ENCODE assay signal across 9 mouse cellular contexts in the genomic region with DNA sequence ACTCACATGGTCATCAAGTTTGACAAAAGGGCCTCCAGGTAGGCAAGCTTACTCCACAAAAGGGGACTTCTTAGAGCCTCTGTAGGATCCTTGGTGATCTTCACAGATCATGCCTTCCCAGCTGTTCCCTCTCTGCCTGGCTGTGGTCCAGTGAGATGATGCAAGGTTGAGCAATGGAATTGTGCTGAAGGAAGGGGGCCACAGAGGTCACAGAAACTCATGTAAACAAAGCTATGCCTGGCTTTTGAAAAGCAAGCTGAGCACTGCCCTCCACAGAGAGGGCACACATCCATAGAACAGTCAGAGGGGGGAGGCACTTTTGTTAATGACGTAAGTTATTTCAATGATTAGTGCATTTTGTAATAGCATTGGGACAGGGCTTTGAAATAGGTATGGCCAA.
DNase-seq lines count a peak whose midpoint lies in the region; ATAC-seq lines count a peak whose summit lies in the region.
"Had no signal": no experiment of that assay in that cellular context is flagged by ENCODE, and none has a peak within 500 bp of the region (broad histone marks: within the 10 kb centered on the region; RNA-seq: fewer than 3 reads in every experiment).

No protein-coding gene starts in this region.

- no peaks in the 10 kb centered on the region for H3K9me3 ChIP-seq in lung, embryonic 15.5 days
- H3K9me3 ChIP-seq in midbrain, embryonic 16.5 days (replicated peaks; ENCODE audit: control insufficient read depth, low read length, poor library complexity, severe bottlenecking): no peaks in the 10 kb centered on the region
- H3K9me3 ChIP-seq: embryonic facial prominence, embryonic 15.5 days had no signal

- peaks cover 17% of the 10 kb centered on the region; the same call in 1 of the 2 replicates for H3K4me1 ChIP-seq in lung, embryonic 15.5 days
- no peaks in the 10 kb centered on the region for H3K4me1 ChIP-seq in midbrain, embryonic 16.5 days (ENCODE audit: control insufficient read depth, insufficient read depth, low read length)

- peak; percentile 84 for ATAC-seq in lung, embryonic 15.5 days (ENCODE audit: borderline replicate concordance, extremely low read depth, low FRiP score, low TSS enrichment)
- ATAC-seq in inflammation-experienced regulatory T-cells, adult 6 months: no peak
- ATAC-seq in midbrain, embryonic 16.5 days: no peak
- no peak for ATAC-seq in frontal cortex, adult (ENCODE audit: low TSS enrichment)

- 22% methylated on average over 1 of the region's 1 CpGs for WGBS in lung, embryonic 15.5 days
- WGBS in midbrain, embryonic 16.5 days: 81% methylated on average over 1 of the region's 1 CpGs

- no peak overlapping the region for H3K9ac ChIP-seq in lung, embryonic 15.5 days
- no peak overlapping the region for H3K9ac ChIP-seq in midbrain, embryonic 16.5 days (ENCODE audit: low read depth, low read length)
- H3K9ac ChIP-seq: embryonic facial prominence, embryonic 15.5 days had no signal

- peak overlapping the region; percentile 69; the same call in 1 of the 2 replicates for H3K27ac ChIP-seq in lung, embryonic 15.5 days
- H3K27ac ChIP-seq in midbrain, embryonic 16.5 days (ENCODE audit: low read length): no peak overlapping the region
- H3K27ac ChIP-seq: embryonic facial prominence, embryonic 15.5 days had no signal

- H3K27me3 ChIP-seq in lung, embryonic 15.5 days: no peaks in the 10 kb centered on the region
- H3K27me3 ChIP-seq in midbrain, embryonic 16.5 days (ENCODE audit: control insufficient read depth, insufficient read depth, low read depth, low read length): no peaks in the 10 kb centered on the region
- H3K27me3 ChIP-seq: embryonic facial prominence, embryonic 15.5 days had no signal

- no peak overlapping the region for H3K4me2 ChIP-seq in lung, embryonic 15.5 days
- H3K4me2 ChIP-seq in midbrain, embryonic 16.5 days (ENCODE audit: low read length): no peak overlapping the region
- H3K4me2 ChIP-seq: embryonic facial prominence, embryonic 15.5 days had no signal

- H3K36me3 ChIP-seq in lung, embryonic 15.5 days: no peaks in the 10 kb centered on the region
- no peaks in the 10 kb centered on the region for H3K36me3 ChIP-seq in midbrain, embryonic 16.5 days (ENCODE audit: control insufficient read depth, insufficient read depth, low read length)
- H3K36me3 ChIP-seq: embryonic facial prominence, embryonic 15.5 days had no signal

- no peak overlapping the region for H3K4me3 ChIP-seq in lung, embryonic 15.5 days
- H3K4me3 ChIP-seq in midbrain, embryonic 16.5 days (ENCODE audit: low read depth, low read length): no peak overlapping the region
- H3K4me3 ChIP-seq: embryonic facial prominence, embryonic 15.5 days had no signal

- DNase-seq in 3T3-L1 (ENCODE audit: low read depth, low spot score) (peak; percentile 94), adipocyte (ENCODE audit: low spot score) (peak; percentile 96)
- DNase-seq in heart, adult 8-10 months (ENCODE audit: low spot score): peak; percentile 65
- no peak for DNase-seq in cerebellum, adult 9-11 months
